Mouse (Mus musculus) ES-Bruce4 (cell line): ENCODE measurements at regions not wholly inside any gene's neighbourhood (a gene's known extent, or its start where the extent isn't known, plus 50 kb on each side); places are given as distances from the start of the nearest gene placed in this dataset.

Experiments used
- CTCF ChIP-seq: IDR thresholded peaks from one replicate; pipeline ENCODE4 v1.8.1; 2011; ENCODE audit warnings: low read depth, low read length
- POLR2A ChIP-seq: IDR thresholded peaks from one replicate; pipeline ENCODE4 v1.8.1; 2011; ENCODE audit warnings: low read length; ENCODE audit not compliant: insufficient read depth

GRCm38 (mm10) chr19:30302281-30302680 lies 69.5 kb downstream of the Mbl2 start:
- TF ChIP-seq POLR2A (no peak), CTCF (no peak)
